Mouse (Mus musculus): ENCODE results near the gene Pkig. TPM values are rescaled to one million over a fixed set of nuclear protein-coding genes. Genes with fewer than 3 reads are reported as not detected.
A peak's percentile ranks its signal among the peaks of the same experiment; 100 is the strongest.
"Not testable (repeated sequence)": the region's sequence is repeated elsewhere in the genome, so short reads cannot be mapped to it uniquely, and the experiment has no call there.

Pkig gene
- total and polyA plus RNA-seq, 3 experiments: 225 to 364 (median 227) TPM

DNA sequence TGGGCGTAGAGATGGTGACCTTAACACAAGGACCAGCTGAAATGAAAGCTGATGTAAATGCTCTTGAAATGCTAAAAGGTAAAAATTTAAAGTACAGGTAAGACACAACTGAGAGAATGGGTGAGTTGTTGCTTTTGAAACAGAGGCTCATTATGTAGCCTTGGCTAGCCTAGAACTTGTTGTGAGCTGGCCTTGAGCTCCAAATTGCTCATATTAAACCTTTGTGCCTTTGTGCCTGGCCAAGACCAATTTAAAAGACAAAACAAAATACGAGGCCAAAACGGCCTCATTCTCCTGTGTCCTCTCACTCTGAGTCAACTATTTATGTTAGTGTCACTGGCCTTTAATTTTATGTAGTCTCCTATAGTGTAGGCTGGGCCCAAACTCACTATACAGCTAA, 28.7 kb downstream of the Pkig start:
- H3K4me3 ChIP-seq (replicated peaks in 1 of 3; ENCODE audit: low read depth in 2 of 3, low read length in 2 of 3, poor library complexity in 1 of 3): no peak overlapping the region
- TF ChIP-seq CTCF (conservative IDR thresholded peaks at IDR 0.05 in 1 of 2, IDR thresholded peaks at IDR 0.05 in 1 of 2; ENCODE audit: low read depth in 2 of 2, low read length in 2 of 2) (no peak), E2F4 (IDR thresholded peaks at IDR 0.05; ENCODE audit: insufficient replicate concordance, low read depth, low read length) (no peak), MAZ (IDR thresholded peaks at IDR 0.05; ENCODE audit: low read depth, low read length) (no peak), ETS1 (conservative IDR thresholded peaks at IDR 0.05; ENCODE audit: low read depth, low read length) (no peak), TCF12 (IDR thresholded peaks at IDR 0.05; ENCODE audit: low read depth, low read length) (no peak), POLR2A (IDR thresholded peaks at IDR 0.05; ENCODE audit: low read depth, low read length) (no peak), EP300 (IDR thresholded peaks at IDR 0.05; ENCODE audit: low read length) (no peak), MAX (IDR thresholded peaks at IDR 0.05; ENCODE audit: low read length) (no peak), MAFK (IDR thresholded peaks at IDR 0.05; ENCODE audit: insufficient replicate concordance, low read length) (no peak), CHD1 (IDR thresholded peaks at IDR 0.05; ENCODE audit: low read depth, low read length) (no peak), JUND (conservative IDR thresholded peaks at IDR 0.05; ENCODE audit: low read depth, low read length) (no peak), SMC3 (IDR thresholded peaks at IDR 0.05; ENCODE audit: low read depth, low read length) (no peak), MYC (IDR thresholded peaks at IDR 0.05; ENCODE audit: low read depth, low read length) (no peak), ZC3H11A (IDR thresholded peaks at IDR 0.05; ENCODE audit: low read depth, low read length) (no peak), JUN (IDR thresholded peaks at IDR 0.05; ENCODE audit: insufficient read depth, low read depth, low read length) (no peak), HCFC1 (IDR thresholded peaks at IDR 0.05; ENCODE audit: low read depth, low read length) (no peak)
- peak overlapping the region; percentile 50; the same call in 1 of the 2 replicates for H3K9ac ChIP-seq (ENCODE audit: insufficient read depth, low read depth)
- peaks cover 100% of the 10 kb centered on the region for H3K79me2 ChIP-seq (replicated peaks; ENCODE audit: control insufficient read depth, extremely low read depth, insufficient read depth, poor library complexity, severe bottlenecking)
- H3K4me2 ChIP-seq (ENCODE audit: insufficient read depth, low read depth, poor library complexity, severe bottlenecking): peak overlapping the region; percentile 38; the same call in 1 of the 2 replicates
- dilution Hi-C loops (cut with MboI; ENCODE audit: extremely low pct_ligation_motif_present, extremely low pct_unique_long_range_greater_than_20kb, low sequenced_read_pairs) (no loop called here), in situ Hi-C loops (cut with MboI; ENCODE audit: low pct_ligation_motif_present, low pct_unique_long_range_greater_than_20kb, low sequenced_read_pairs) (no loop called here)
- no peaks in the 10 kb centered on the region for H3K27me3 ChIP-seq (replicated peaks)
- H3K4me1 ChIP-seq (ENCODE audit: control insufficient read depth in 1 of 2, insufficient read depth in 2 of 2): peaks cover 31 to 92% of the 10 kb centered on the region in 2 experiments
- H3K27ac ChIP-seq (ENCODE audit: insufficient read depth, low read depth): peak overlapping the region; percentile 76
- no peak for DNase-seq (ENCODE audit: extremely low read depth)
- peaks cover 2 to 63% of the 10 kb centered on the region in 2 experiments for H3K36me3 ChIP-seq (replicated peaks in 1 of 2; ENCODE audit: control insufficient read depth in 1 of 2, insufficient read depth in 1 of 2, low read length in 1 of 2)
- no peaks in the 10 kb centered on the region for H3K9me3 ChIP-seq (replicated peaks; ENCODE audit: low read length)

DNA sequence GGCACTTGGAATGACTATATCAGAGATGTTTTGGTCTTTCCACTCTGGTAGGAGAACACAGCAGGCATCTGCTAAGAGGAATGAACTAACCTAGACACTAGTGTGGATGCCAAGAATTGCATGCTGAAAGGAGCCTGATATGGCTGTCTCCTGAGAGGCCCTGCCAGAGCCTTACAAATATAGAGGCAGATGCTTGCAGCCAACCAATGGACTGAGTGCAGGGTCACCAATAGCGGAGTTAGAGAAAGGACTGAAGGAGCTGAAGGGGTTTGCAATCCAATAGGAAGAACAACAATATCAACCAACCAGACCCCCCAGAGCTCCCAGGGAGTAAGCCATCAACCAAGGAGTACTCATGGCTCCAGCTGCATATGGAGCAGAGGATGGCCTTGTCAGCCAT, 30.2 kb downstream of the Pkig start:
- H3K27ac ChIP-seq (ENCODE audit: insufficient read depth, low read depth); H3K9me3 ChIP-seq (replicated peaks; ENCODE audit: low read length); DNase-seq (ENCODE audit: extremely low read depth); H3K27me3 ChIP-seq (replicated peaks); H3K9ac ChIP-seq (ENCODE audit: insufficient read depth, low read depth); H3K4me3 ChIP-seq (replicated peaks in 1 of 3; ENCODE audit: low read depth in 2 of 3, low read length in 2 of 3, poor library complexity in 1 of 3); H3K4me2 ChIP-seq (ENCODE audit: insufficient read depth, low read depth, poor library complexity, severe bottlenecking); dilution Hi-C loops (cut with MboI; ENCODE audit: extremely low pct_ligation_motif_present, extremely low pct_unique_long_range_greater_than_20kb, low sequenced_read_pairs); in situ Hi-C loops (cut with MboI; ENCODE audit: low pct_ligation_motif_present, low pct_unique_long_range_greater_than_20kb, low sequenced_read_pairs): not testable (repeated sequence)
- Histone ChIP-seq H3K4me1 (ENCODE audit: control insufficient read depth in 1 of 2, insufficient read depth in 2 of 2) (peaks cover 26 to 94% of the 10 kb centered on the region in 2 experiments), H3K79me2 (replicated peaks; ENCODE audit: control insufficient read depth, extremely low read depth, insufficient read depth, poor library complexity, severe bottlenecking) (peaks cover 96% of the 10 kb centered on the region), H3K36me3 (replicated peaks in 1 of 2; ENCODE audit: control insufficient read depth in 1 of 2, insufficient read depth in 1 of 2, low read length in 1 of 2) (peaks cover 4 to 67% of the 10 kb centered on the region in 2 experiments)

Measured in CH12.LX (cell line).